Mouse (Mus musculus) MEL (cell line): ENCODE results near the gene Bpifb9a.

Experiments
- BHLHE40 ChIP-seq: IDR thresholded peaks from 2 replicates; pipeline ENCODE4 v1.6.1; 2012; ENCODE audit warnings: low read depth, mild to moderate bottlenecking, inconsistent platforms, low read length, improper control_type of control experiment, borderline replicate concordance
- CTCF ChIP-seq, 3 experiments: IDR thresholded peaks in 2 of 3; conservative IDR thresholded peaks in 1 of 3; 2 replicates each; pipeline ENCODE4 v1.5.1; 2011 to 2012; ENCODE audit warnings: low read length in 3 of 3, low read depth in 2 of 3, mild to moderate bottlenecking in 2 of 3, improper control_type of control experiment in 1 of 3, inconsistent platforms in 1 of 3, mixed read lengths in 1 of 3, moderate library complexity in 1 of 3; ENCODE audit not compliant: control insufficient read depth in 1 of 3, insufficient read depth in 1 of 3, poor library complexity in 1 of 3, severe bottlenecking in 1 of 3
- EP300 ChIP-seq, 2 experiments: IDR thresholded peaks; 2 replicates each; pipeline ENCODE4 v1.6.1; 2011; ENCODE audit warnings: improper control_type of control experiment in 2 of 2, low read length in 2 of 2, low read depth in 1 of 2, mild to moderate bottlenecking in 1 of 2
- GABPA ChIP-seq: IDR thresholded peaks from 2 replicates; pipeline ENCODE4 v1.6.1; 2012; ENCODE audit warnings: low read depth, mild to moderate bottlenecking, inconsistent platforms, low read length, improper control_type of control experiment, moderate library complexity
- GATA1 ChIP-seq: IDR thresholded peaks from 2 replicates; pipeline ENCODE4 v1.6.1; 2011; ENCODE audit warnings: low read depth, low read length, improper control_type of control experiment
- HCFC1 ChIP-seq: IDR thresholded peaks from 2 replicates; pipeline ENCODE4 v1.6.1; 2012; ENCODE audit warnings: low read depth, mild to moderate bottlenecking, inconsistent platforms, low read length, improper control_type of control experiment, moderate library complexity
- MEF2A ChIP-seq: IDR thresholded peaks from 2 replicates; pipeline ENCODE4 v1.6.1; 2014; ENCODE audit warnings: low read depth, mild to moderate bottlenecking, inconsistent platforms, low read length, improper control_type of control experiment; ENCODE audit not compliant: poor library complexity, insufficient replicate concordance, severe bottlenecking; ENCODE audit errors: extremely low read depth
- POLR2A ChIP-seq, 2 experiments: IDR thresholded peaks; 2 replicates each; pipeline ENCODE4 v1.6.1; 2011 to 2012; ENCODE audit warnings: low read length in 2 of 2, mild to moderate bottlenecking in 2 of 2, control low read depth in 1 of 2, improper control_type of control experiment in 1 of 2, low read depth in 1 of 2, moderate library complexity in 1 of 2; ENCODE audit not compliant: control insufficient read depth in 1 of 2, insufficient read depth in 1 of 2, poor library complexity in 1 of 2
- RCOR1 ChIP-seq: IDR thresholded peaks from 2 replicates; pipeline ENCODE4 v1.6.1; 2012; ENCODE audit warnings: low read depth, mild to moderate bottlenecking, inconsistent platforms, low read length, improper control_type of control experiment
- SIN3A ChIP-seq: IDR thresholded peaks from 2 replicates; pipeline ENCODE4 v1.6.1; 2012; ENCODE audit warnings: low read length, improper control_type of control experiment, inconsistent platforms
- TCF12 ChIP-seq: IDR thresholded peaks from 2 replicates; pipeline ENCODE4 v1.6.1; 2014; ENCODE audit warnings: low read depth, mild to moderate bottlenecking, inconsistent platforms, low read length, improper control_type of control experiment, moderate library complexity
- USF1 ChIP-seq: IDR thresholded peaks from 2 replicates; pipeline ENCODE4 v1.6.1; 2014; ENCODE audit warnings: low read depth, mild to moderate bottlenecking, inconsistent platforms, low read length, improper control_type of control experiment, moderate library complexity
- ZC3H11A ChIP-seq: IDR thresholded peaks from 2 replicates; pipeline ENCODE4 v1.6.1; 2012; ENCODE audit warnings: low read depth, mild to moderate bottlenecking, inconsistent platforms, low read length, improper control_type of control experiment

GRCm38 (mm10) chr2:154292833-154293232 is 35.2 kb downstream of the Bpifb9a start:
- TF ChIP-seq CTCF (IDR thresholded peaks at IDR 0.05 in 2 of 3, conservative IDR thresholded peaks at IDR 0.05 in 1 of 3; ENCODE audit: control insufficient read depth in 1 of 3, insufficient read depth in 1 of 3, low read depth in 2 of 3, low read length in 3 of 3, poor library complexity in 1 of 3, severe bottlenecking in 1 of 3) (no peak), HCFC1 (no peak), USF1 (no peak), ZC3H11A (no peak), GABPA (no peak), TCF12 (no peak), EP300 (IDR thresholded peaks at IDR 0.05; ENCODE audit: low read depth in 1 of 2, low read length in 2 of 2) (no peak), MEF2A (no peak), GATA1 (no peak), RCOR1 (no peak), POLR2A (IDR thresholded peaks at IDR 0.05; ENCODE audit: control insufficient read depth in 1 of 2, insufficient read depth in 1 of 2, low read depth in 1 of 2, low read length in 2 of 2, poor library complexity in 1 of 2) (no peak), BHLHE40 (no peak), SIN3A (no peak)
